Mouse (Mus musculus): ENCODE data around the gene Olfr466.

GRCm38 (mm10) chr13:65137789-65138188 is 12.3 kb upstream of the Olfr466 start, which contains the start of gene Olfr465-ps1:
- TF ChIP-seq CTCF (IDR thresholded peaks at IDR 0.05; ENCODE audit: extremely low read depth, insufficient read depth, insufficient read length, insufficient replicate concordance), result no peak
- TF ChIP-seq POLR2A (IDR thresholded peaks at IDR 0.05; ENCODE audit: low read depth, low read length), result no peak

Data from spleen, adult 2 months (tissue).